In genomic region chrX:161308131-161308530, GRCm38 (mm10) we compare ENCODE assay signal across 15 mouse cellular contexts. TPM values are rescaled to one million over a fixed set of nuclear protein-coding genes. Genes with fewer than 3 reads are reported as not detected.
"Had no signal": no experiment of that assay in that cellular context is flagged by ENCODE, and none has a peak within 500 bp of the region (broad histone marks: within the 10 kb centered on the region; RNA-seq: fewer than 3 reads in every experiment).

No protein-coding gene starts in this region.

- DNase-seq: kidney, postnatal 25 days; liver; lung, adult 18-20 months; lung, postnatal 10 days; lung, postnatal 36 days; retina, postnatal 1 day; right cerebral cortex, postnatal 25 days; spleen, adult 18-20 months; thymus, postnatal 25 days had no signal

RNA-seq across cellular contexts. Expression of gene Gm15262, which starts 20.9 kb away (rescaled TPM):
- total RNA-seq: layer of hippocampus, adult 2 months; layer of hippocampus, postnatal 10 days; left cerebral cortex, adult 8-10 months; left cerebral cortex, postnatal 14 days; monocyte, adult 5-6 weeks; neutrophil, adult 5-6 weeks had no signal
